Mouse (Mus musculus): ENCODE measurements at regions not wholly inside any gene's neighbourhood (a gene's known extent, or its start where the extent isn't known, plus 50 kb on each side); places are given as distances from the start of the nearest gene placed in this dataset.

DNA sequence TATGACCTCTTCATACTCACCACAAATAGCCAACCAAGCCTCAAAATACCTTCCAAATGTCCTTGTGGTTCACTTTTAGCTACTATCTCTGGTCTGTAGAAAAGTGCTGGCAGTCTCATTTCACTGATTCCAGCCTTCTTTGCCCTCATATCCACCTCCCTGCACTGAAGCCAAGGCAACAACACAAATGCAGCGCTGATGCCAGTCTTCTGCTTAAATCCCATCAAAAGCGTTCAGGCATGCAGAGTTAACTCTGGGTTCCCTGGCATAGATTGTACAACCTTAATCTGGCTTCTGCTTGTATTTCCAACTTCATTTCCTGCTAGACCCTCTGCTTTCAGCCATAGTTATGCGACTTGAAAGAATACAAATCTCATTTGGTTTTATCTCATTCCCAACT lies 362.9 kb upstream of the Fam49a start:
- DNase-seq: no peak

DNA sequence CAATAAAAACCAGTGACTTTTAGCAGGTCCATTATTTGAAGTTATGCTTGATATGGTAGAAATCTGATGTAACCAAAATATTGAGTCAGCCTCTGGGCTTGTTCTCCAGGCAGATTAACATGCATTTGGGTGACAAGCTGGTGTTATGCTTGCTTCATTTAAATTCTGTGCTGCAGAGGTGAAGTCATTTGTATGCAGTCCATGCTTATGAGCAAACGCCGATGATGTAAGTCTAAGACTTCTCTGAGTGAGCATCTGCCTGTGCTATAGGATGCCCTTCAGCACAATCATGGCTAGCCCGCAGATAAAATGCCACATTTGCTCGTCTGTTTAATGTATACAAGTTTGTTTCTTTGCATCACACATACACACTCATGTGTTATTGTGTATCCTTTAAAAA lies 355.4 kb upstream of the Fam49a start:
- no peak for DNase-seq

Measured in cerebellum, adult 9-11 months (tissue).